Mouse (Mus musculus) megakaryocyte, adult 5-6 weeks (primary cell): ENCODE results near the gene Gm7861. TPM values are rescaled to one million over a fixed set of nuclear protein-coding genes. Genes with fewer than 3 reads are reported as not detected.
"Not testable (repeated sequence)": the region's sequence is repeated elsewhere in the genome, so short reads cannot be mapped to it uniquely, and the experiment has no call there.

Source experiments
- ATAC-seq: 2 replicates; pipeline ENCODE4 v1.8.0; 2016; ENCODE audit warnings: mild to moderate bottlenecking, inconsistent platforms; ENCODE audit not compliant: poor library complexity, severe bottlenecking
- total RNA-seq, 2 experiments: library from RNA; stranded (forward) in 1 of 2; stranded (reverse) in 1 of 2; fragments of 153-499, 151-499 nt in 1 of 2; fragments of 221-1000, 200-1000 nt in 1 of 2; gene quantifications; 2 replicates each; pipeline versions ENCODE4 v1.2.3 to v1.2.4; 2015 to 2017

The Gm7861 gene
- total RNA-seq (2015) (not detected in 2 replicates), total RNA-seq (2017) (not detected in 2 replicates)

- ATAC-seq: not testable (repeated sequence)
These were observed at the start of gene Gm7861 for GRCm38 (mm10) chr8:21594408-21594807. Gene Gm7861, minus strand, starts transcription at chr8:21594508.

GRCm38 (mm10) chr8:21617883-21618282, 23.6 kb upstream of the Gm7861 start, which contains the start of gene Defa26:
Gene Defa26, plus strand, starts transcription at chr8:21618183.
- ATAC-seq: not testable (repeated sequence)

- not testable (repeated sequence) for ATAC-seq
These were observed 11.6 kb downstream of the Gm7861 start, which contains the start of gene Defa28 for GRCm38 (mm10) chr8:21582706-21583105. Gene Defa28, plus strand, starts transcription at chr8:21583006.

- ATAC-seq: not testable (repeated sequence)
These were observed 29.2 kb downstream of the Gm7861 start, which contains the start of gene Defa37 for GRCm38 (mm10) chr8:21565086-21565485. Gene Defa37, plus strand, starts transcription at chr8:21565386.

Other genes starting within 250 kb of the Gm7861 start
- gene Defa2, start 216.0 kb downstream of the Gm7861 start, total RNA-seq (2015): not detected in 2 replicates
- gene Defa2, start 216.0 kb downstream of the Gm7861 start, total RNA-seq (2017): not detected in 2 replicates
- not detected in 2 replicates for gene Defa33, start 202.7 kb downstream of the Gm7861 start, total RNA-seq (2015)
- not detected in 2 replicates for gene Defa33, start 202.7 kb downstream of the Gm7861 start, total RNA-seq (2017)
- gene Defa36, start 167.1 kb downstream of the Gm7861 start, total RNA-seq (2015): not detected in 2 replicates
- not detected in 2 replicates for gene Defa36, start 167.1 kb downstream of the Gm7861 start, total RNA-seq (2017)
- gene Gm7849, start 137.9 kb downstream of the Gm7861 start, total RNA-seq (2015): not detected in 2 replicates
- gene Gm7849, start 137.9 kb downstream of the Gm7861 start, total RNA-seq (2017): not detected in 2 replicates
- not detected in 2 replicates for gene Defa20, start 85.2 kb downstream of the Gm7861 start, total RNA-seq (2015)
- gene Defa20, start 85.2 kb downstream of the Gm7861 start, total RNA-seq (2017): not detected in 2 replicates
- gene Defa32, start 65.5 kb downstream of the Gm7861 start, total RNA-seq (2015): not detected in 2 replicates
- gene Defa32, start 65.5 kb downstream of the Gm7861 start, total RNA-seq (2017): not detected in 2 replicates
- gene Defa37, start 29.1 kb downstream of the Gm7861 start, total RNA-seq (2015): not detected in 2 replicates
- not detected in 2 replicates for gene Defa37, start 29.1 kb downstream of the Gm7861 start, total RNA-seq (2017)
- not detected in 2 replicates for gene Defa28, start 11.5 kb downstream of the Gm7861 start, total RNA-seq (2015)
- not detected in 2 replicates for gene Defa28, start 11.5 kb downstream of the Gm7861 start, total RNA-seq (2017)
- gene Defa26, start 23.7 kb upstream of the Gm7861 start, total RNA-seq (2015): not detected in 2 replicates
- gene Defa26, start 23.7 kb upstream of the Gm7861 start, total RNA-seq (2017): not detected in 2 replicates
- gene Defa17, start 61.3 kb upstream of the Gm7861 start, total RNA-seq (2015): not detected in 2 replicates
- gene Defa17, start 61.3 kb upstream of the Gm7861 start, total RNA-seq (2017): not detected in 2 replicates
- not detected in 2 replicates for gene Defa34, start 71.3 kb upstream of the Gm7861 start, total RNA-seq (2015)
- not detected in 2 replicates for gene Defa34, start 71.3 kb upstream of the Gm7861 start, total RNA-seq (2017)
- not detected in 2 replicates for gene AY761184, start 109.1 kb upstream of the Gm7861 start, total RNA-seq (2015)
- not detected in 2 replicates for gene AY761184, start 109.1 kb upstream of the Gm7861 start, total RNA-seq (2017)
- gene Defa24, start 140.0 kb upstream of the Gm7861 start, total RNA-seq (2015): not detected in 2 replicates
- gene Defa24, start 140.0 kb upstream of the Gm7861 start, total RNA-seq (2017): not detected in 2 replicates
- not detected in 2 replicates for gene Defb50, start 229.0 kb upstream of the Gm7861 start, total RNA-seq (2015)
- gene Defb50, start 229.0 kb upstream of the Gm7861 start, total RNA-seq (2017): not detected in 2 replicates
- not detected in 2 replicates for gene Defb2, start 245.4 kb upstream of the Gm7861 start, total RNA-seq (2015)
- gene Defb2, start 245.4 kb upstream of the Gm7861 start, total RNA-seq (2017): not detected in 2 replicates